Mouse (Mus musculus): ENCODE measurements at regions not wholly inside any gene's neighbourhood (a gene's known extent, or its start where the extent isn't known, plus 50 kb on each side); places are given as distances from the start of the nearest gene placed in this dataset.

DNA sequence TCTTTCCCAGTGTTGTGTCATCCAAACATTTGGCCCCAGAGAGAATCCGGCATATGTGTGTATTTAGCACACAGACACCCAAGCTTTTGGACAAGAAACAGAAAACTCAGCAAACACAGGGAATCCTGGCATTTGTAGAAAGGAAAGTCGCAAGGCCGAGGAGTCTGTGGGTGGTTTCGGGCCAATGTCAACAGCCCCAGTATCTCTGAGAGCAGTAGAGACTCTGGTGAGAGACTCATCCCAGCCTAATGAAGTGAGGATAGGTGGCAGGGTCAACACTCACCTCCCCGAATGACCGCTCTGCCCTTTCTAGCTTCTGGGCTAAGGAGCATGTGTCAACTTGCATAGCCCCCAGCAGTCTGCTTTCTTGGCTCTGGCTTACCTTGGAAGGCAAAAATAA lies 52.9 kb upstream of the Fam180a start:
- H3K9me3 ChIP-seq: no peaks in the 10 kb centered on the region
- no peak overlapping the region for H3K9ac ChIP-seq
- no peaks in the 10 kb centered on the region for H3K36me3 ChIP-seq
- WGBS: 81% methylated on average over 6 of the region's 6 CpGs
- H3K4me1 ChIP-seq: peaks cover 11% of the 10 kb centered on the region
- H3K27me3 ChIP-seq (replicated peaks): no peaks in the 10 kb centered on the region
- no peak overlapping the region for H3K27ac ChIP-seq
- ATAC-seq (ENCODE audit: insufficient read depth, low FRiP score, low read depth): no peak
- no peak overlapping the region for H3K4me3 ChIP-seq (replicated peaks)
- no peak overlapping the region for H3K4me2 ChIP-seq

DNA sequence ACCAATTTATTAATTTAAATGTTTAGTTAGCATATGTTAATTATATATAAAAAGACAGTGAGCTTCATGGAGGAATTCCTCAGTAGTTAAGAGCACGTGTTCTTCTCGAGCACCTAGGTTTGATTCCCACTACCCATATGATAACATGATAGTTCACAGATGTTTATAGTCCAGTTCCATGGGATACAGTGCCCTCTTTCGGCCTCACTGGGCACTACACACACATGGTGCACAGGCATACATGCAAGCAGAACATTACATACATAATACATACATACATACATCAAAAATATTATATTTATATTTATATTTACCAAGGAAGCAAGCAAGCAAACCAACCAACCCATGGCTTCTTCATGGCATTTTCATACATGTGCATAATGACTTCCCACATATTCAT lies 51.6 kb upstream of the Fam180a start:
- H3K4me3 ChIP-seq (replicated peaks): no peak overlapping the region
- WGBS: 93% methylated on average over 3 of the region's 3 CpGs

DNA sequence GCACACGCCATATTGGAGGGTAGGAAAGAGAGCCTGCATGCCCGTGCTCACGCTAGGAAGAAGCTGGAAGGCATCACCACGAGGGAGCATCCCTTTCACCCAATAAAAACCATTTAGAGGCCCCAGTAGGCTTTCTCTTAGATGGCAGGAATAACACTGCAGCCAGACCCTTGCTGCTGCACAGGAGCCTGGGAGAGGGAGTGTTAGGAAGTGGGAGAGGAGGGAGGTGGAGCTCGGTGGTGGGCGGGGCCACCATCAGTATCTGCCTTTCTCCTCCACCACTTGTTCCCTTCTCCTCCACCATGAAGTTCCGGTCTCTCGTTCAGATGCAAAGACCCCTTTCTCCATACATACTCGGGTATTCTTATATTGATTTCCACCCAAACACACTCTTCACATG lies 50.6 kb upstream of the Fam180a start:
- ATAC-seq (ENCODE audit: insufficient read depth, low FRiP score, low read depth): no peak
- 79% methylated on average over 9 of the region's 9 CpGs for WGBS
- H3K27me3 ChIP-seq (replicated peaks): no peaks in the 10 kb centered on the region
- H3K4me1 ChIP-seq: peaks cover 11% of the 10 kb centered on the region
- H3K4me2 ChIP-seq: no peak overlapping the region
- H3K9ac ChIP-seq: no peak overlapping the region
- no peaks in the 10 kb centered on the region for H3K36me3 ChIP-seq
- no peak overlapping the region for H3K27ac ChIP-seq
- H3K9me3 ChIP-seq: no peaks in the 10 kb centered on the region
- H3K4me3 ChIP-seq (replicated peaks): no peak overlapping the region

More for the DNA sequence above, 51.6 kb upstream of the Fam180a start:
- H3K9ac ChIP-seq: no peak overlapping the region
- no peaks in the 10 kb centered on the region for H3K36me3 ChIP-seq
- no peak overlapping the region for H3K27ac ChIP-seq
- no peaks in the 10 kb centered on the region for H3K9me3 ChIP-seq
- H3K4me1 ChIP-seq: peaks cover 11% of the 10 kb centered on the region
- no peak for ATAC-seq (ENCODE audit: insufficient read depth, low FRiP score, low read depth)
- H3K4me2 ChIP-seq: no peak overlapping the region
- H3K27me3 ChIP-seq (replicated peaks): no peaks in the 10 kb centered on the region
